Mouse (Mus musculus) CH12.LX (cell line): ENCODE results near the gene St6galnac4. TPM values are rescaled to one million over a fixed set of nuclear protein-coding genes. Genes with fewer than 3 reads are reported as not detected.

Source experiments
- DNase-seq: peaks from one replicate; pipeline ENCODE4 v3.0.0-alpha.2; 2013; ENCODE audit errors: extremely low read depth
- H3K27ac ChIP-seq: 2 replicates; pipeline ENCODE4 v1.5.1; 2012; ENCODE audit warnings: low read depth, mild to moderate bottlenecking, control low read depth, moderate library complexity; ENCODE audit not compliant: insufficient read depth
- H3K27me3 ChIP-seq: replicated peaks from 2 replicates; pipeline ENCODE3; 2012; ENCODE audit warnings: inconsistent platforms
- H3K36me3 ChIP-seq, 2 experiments: replicated peaks in 1 of 2; 2 replicates each; pipeline versions ENCODE3 to v1.6.1; 2012; ENCODE audit warnings: inconsistent platforms in 1 of 2, low read length in 1 of 2, mild to moderate bottlenecking in 1 of 2, mixed read lengths in 1 of 2, moderate library complexity in 1 of 2; ENCODE audit not compliant: control insufficient read depth in 1 of 2, insufficient read depth in 1 of 2
- H3K4me1 ChIP-seq, 2 experiments: 2 replicates each; pipeline ENCODE4 v1.6.1; 2012; ENCODE audit warnings: inconsistent platforms in 1 of 2, moderate library complexity in 1 of 2; ENCODE audit not compliant: insufficient read depth in 2 of 2, control insufficient read depth in 1 of 2
- H3K4me2 ChIP-seq: 2 replicates; pipeline ENCODE4 v1.6.1; 2012; ENCODE audit warnings: low read depth, mild to moderate bottlenecking, control low read depth; ENCODE audit not compliant: poor library complexity, insufficient read depth, severe bottlenecking
- H3K4me3 ChIP-seq, 3 experiments: fragments of 150-350 bp in 1 of 3; sonication (generic) in 1 of 3; replicated peaks in 1 of 3; 2 replicates each; pipeline versions ENCODE3 to v1.5.1; 2011 to 2012; ENCODE audit warnings: low read depth in 2 of 3, low read length in 2 of 3, mild to moderate bottlenecking in 2 of 3, moderate library complexity in 2 of 3, control low read depth in 1 of 3, improper control_type of control experiment in 1 of 3, inconsistent platforms in 1 of 3, mixed read lengths in 1 of 3; ENCODE audit not compliant: poor library complexity in 1 of 3
- H3K79me2 ChIP-seq: replicated peaks from 2 replicates; pipeline ENCODE4 v1.6.1; 2012; ENCODE audit warnings: mild to moderate bottlenecking, moderate library complexity; ENCODE audit not compliant: control insufficient read depth, poor library complexity, insufficient read depth, severe bottlenecking; ENCODE audit errors: extremely low read depth
- H3K9ac ChIP-seq: 2 replicates; pipeline ENCODE4 v1.6.1; 2012; ENCODE audit warnings: low read depth, mild to moderate bottlenecking, control low read depth, moderate library complexity; ENCODE audit not compliant: insufficient read depth
- H3K9me3 ChIP-seq: replicated peaks from 2 replicates; pipeline ENCODE3; 2012; ENCODE audit warnings: low read length, inconsistent platforms, mixed read lengths
- BHLHE40 ChIP-seq: IDR thresholded peaks from 2 replicates; pipeline ENCODE4 v1.6.1; 2011; ENCODE audit warnings: mild to moderate bottlenecking, low read depth, low read length, improper control_type of control experiment
- CHD1 ChIP-seq: IDR thresholded peaks from 2 replicates; pipeline ENCODE4 v1.6.1; 2012; ENCODE audit warnings: low read depth, low read length, improper control_type of control experiment, inconsistent platforms
- CHD2 ChIP-seq: IDR thresholded peaks from 2 replicates; pipeline ENCODE4 v1.6.1; 2011; ENCODE audit warnings: low read length, improper control_type of control experiment
- CTCF ChIP-seq, 2 experiments: IDR thresholded peaks in 1 of 2; conservative IDR thresholded peaks in 1 of 2; 2 replicates each; pipeline ENCODE4 v1.5.1; 2011 to 2012; ENCODE audit warnings: low read depth in 2 of 2, low read length in 2 of 2, improper control_type of control experiment in 1 of 2, inconsistent platforms in 1 of 2, mild to moderate bottlenecking in 1 of 2, moderate library complexity in 1 of 2
- E2F4 ChIP-seq: IDR thresholded peaks from 2 replicates; pipeline ENCODE4 v1.6.1; 2011; ENCODE audit warnings: low read depth, low read length, improper control_type of control experiment; ENCODE audit not compliant: insufficient replicate concordance
- ELF1 ChIP-seq: IDR thresholded peaks from 2 replicates; pipeline ENCODE4 v1.6.1; 2014; ENCODE audit warnings: low read depth, mild to moderate bottlenecking, inconsistent platforms, low read length, improper control_type of control experiment
- EP300 ChIP-seq: IDR thresholded peaks from 2 replicates; pipeline ENCODE4 v1.6.1; 2011; ENCODE audit warnings: low read length, improper control_type of control experiment
- ETS1 ChIP-seq: conservative IDR thresholded peaks from 2 replicates; pipeline ENCODE4 v1.6.1; 2012; ENCODE audit warnings: low read depth, mild to moderate bottlenecking, inconsistent platforms, low read length, improper control_type of control experiment, moderate library complexity
- HCFC1 ChIP-seq: IDR thresholded peaks from 2 replicates; pipeline ENCODE4 v1.6.1; 2012; ENCODE audit warnings: low read depth, mild to moderate bottlenecking, inconsistent platforms, low read length, improper control_type of control experiment
- IRF4 ChIP-seq: IDR thresholded peaks from 2 replicates; pipeline ENCODE4 v1.6.1; 2014; ENCODE audit warnings: low read depth, mild to moderate bottlenecking, inconsistent platforms, low read length, improper control_type of control experiment
- JUN ChIP-seq: IDR thresholded peaks from 2 replicates; pipeline ENCODE4 v1.6.1; 2011; ENCODE audit warnings: low read depth, mild to moderate bottlenecking, low read length, improper control_type of control experiment, moderate library complexity; ENCODE audit not compliant: insufficient read depth
- JUND ChIP-seq: conservative IDR thresholded peaks from 2 replicates; pipeline ENCODE4 v1.6.1; 2011; ENCODE audit warnings: low read depth, low read length, improper control_type of control experiment
- KAT2A ChIP-seq: IDR thresholded peaks from 2 replicates; pipeline ENCODE4 v1.6.1; 2012; ENCODE audit warnings: low read length, improper control_type of control experiment, inconsistent platforms; ENCODE audit not compliant: insufficient replicate concordance
- MAFK ChIP-seq: IDR thresholded peaks from 2 replicates; pipeline ENCODE4 v1.6.1; 2011; ENCODE audit warnings: low read length, improper control_type of control experiment; ENCODE audit not compliant: insufficient replicate concordance
- MAX ChIP-seq: IDR thresholded peaks from 2 replicates; pipeline ENCODE4 v1.6.1; 2011; ENCODE audit warnings: low read length, improper control_type of control experiment
- MAZ ChIP-seq: IDR thresholded peaks from 2 replicates; pipeline ENCODE4 v1.6.1; 2012; ENCODE audit warnings: low read depth, mild to moderate bottlenecking, inconsistent platforms, low read length, improper control_type of control experiment, moderate library complexity
- MEF2A ChIP-seq: IDR thresholded peaks from 2 replicates; pipeline ENCODE4 v1.6.1; 2014; ENCODE audit warnings: low read depth, mild to moderate bottlenecking, inconsistent platforms, low read length, improper control_type of control experiment, borderline replicate concordance
- NELFE ChIP-seq: IDR thresholded peaks from 2 replicates; pipeline ENCODE4 v1.6.1; 2011; ENCODE audit warnings: low read depth, low read length, improper control_type of control experiment
- NRF1 ChIP-seq: IDR thresholded peaks from 2 replicates; pipeline ENCODE4 v1.6.1; 2014; ENCODE audit warnings: low read depth, mild to moderate bottlenecking, inconsistent platforms, low read length, improper control_type of control experiment, moderate library complexity
- PAX5 ChIP-seq: IDR thresholded peaks from 2 replicates; pipeline ENCODE4 v1.6.1; 2012; ENCODE audit warnings: low read length, inconsistent platforms, mixed read lengths
- POLR2AphosphoS2 ChIP-seq: IDR thresholded peaks from 2 replicates; pipeline ENCODE4 v1.6.1; 2011; ENCODE audit warnings: low read depth, low read length, improper control_type of control experiment
- RCOR1 ChIP-seq: conservative IDR thresholded peaks from 2 replicates; pipeline ENCODE4 v1.6.1; 2012; ENCODE audit warnings: low read depth, mild to moderate bottlenecking, inconsistent platforms, low read length, improper control_type of control experiment
- SIN3A ChIP-seq: IDR thresholded peaks from 2 replicates; pipeline ENCODE4 v1.6.1; 2012; ENCODE audit warnings: low read length, improper control_type of control experiment, inconsistent platforms
- SMC3 ChIP-seq: IDR thresholded peaks from 2 replicates; pipeline ENCODE4 v1.6.1; 2011; ENCODE audit warnings: low read depth, low read length, improper control_type of control experiment
- TBP ChIP-seq: conservative IDR thresholded peaks from 2 replicates; pipeline ENCODE4 v1.6.1; 2011; ENCODE audit warnings: low read depth, low read length, improper control_type of control experiment
- TCF12 ChIP-seq: IDR thresholded peaks from 2 replicates; pipeline ENCODE4 v1.6.1; 2014; ENCODE audit warnings: low read depth, mild to moderate bottlenecking, inconsistent platforms, low read length, improper control_type of control experiment
- UBTF ChIP-seq: IDR thresholded peaks from 2 replicates; pipeline ENCODE4 v1.6.1; 2012; ENCODE audit warnings: low read depth, mild to moderate bottlenecking, inconsistent platforms, low read length, improper control_type of control experiment, moderate library complexity
- USF2 ChIP-seq: conservative IDR thresholded peaks from 2 replicates; pipeline ENCODE4 v1.6.1; 2011; ENCODE audit warnings: low read depth, low read length, improper control_type of control experiment
- ZC3H11A ChIP-seq: IDR thresholded peaks from 2 replicates; pipeline ENCODE4 v1.6.1; 2012; ENCODE audit warnings: low read depth, mild to moderate bottlenecking, inconsistent platforms, low read length, improper control_type of control experiment
- ZMIZ1 ChIP-seq: IDR thresholded peaks from 2 replicates; pipeline ENCODE4 v1.6.1; 2012; ENCODE audit warnings: low read depth, mild to moderate bottlenecking, inconsistent platforms, low read length, improper control_type of control experiment
- ZNF384 ChIP-seq: IDR thresholded peaks from 2 replicates; pipeline ENCODE4 v1.6.1; 2012; ENCODE audit warnings: low read depth, low read length, improper control_type of control experiment, inconsistent platforms
- dilution Hi-C: fragments of 300-500 bp; cut with MboI; formaldehyde crosslinking; loops from 2 replicates; pipeline ENCODE4 v1.14.3; 2020; ENCODE audit warnings: low sequenced_read_pairs; ENCODE audit not compliant: extremely low pct_unique_long_range_greater_than_20kb, extremely low pct_ligation_motif_present
- in situ Hi-C: fragments of 300-500 bp; cut with MboI; formaldehyde crosslinking; loops from 3 replicates; pipeline ENCODE4 v1.14.3; 2019; ENCODE audit warnings: low sequenced_read_pairs, low pct_ligation_motif_present, low pct_unique_long_range_greater_than_20kb, mixed read lengths
- polyA plus RNA-seq: library from polyadenylated mRNA; unstranded; fragments of >175 nt; gene quantifications from 2 replicates; pipeline ENCODE4 v1.2.1, GENCODE M21; 2012; ENCODE audit warnings: low read depth; ENCODE audit not compliant: insufficient read length
- total RNA-seq, 2 experiments: library from RNA; depleted of rRNA; stranded (reverse); fragments of 300-350 nt in 1 of 2; fragments of >200 nt in 1 of 2; gene quantifications; 2 replicates each; pipeline ENCODE4 v1.2.3; 2012 to 2014

St6galnac4 gene
- total and polyA plus RNA-seq, 3 experiments: 51.9 to 81.7 (median 58.3) TPM

- peaks cover 20 to 32% of the 10 kb centered on the region in 2 experiments for H3K4me1 ChIP-seq
- H3K36me3 ChIP-seq: peaks cover 10 to 18% of the 10 kb centered on the region in 2 experiments
Measured at GRCm38 (mm10) chr2:32585149-32585714, 1.7 kb upstream of the St6galnac4 start.

GRCm38 (mm10) chr2:32587731-32588321 is 931 bp downstream of the St6galnac4 start:
- dilution Hi-C loops: no loop called here
- Histone ChIP-seq H3K9me3 (no peaks in the 10 kb centered on the region), H3K9ac (peak overlapping the region; percentile 81), H3K4me2 (peak overlapping the region; percentile 86), H3K79me2 (peaks cover 34% of the 10 kb centered on the region), H3K4me1 (peaks cover 20 to 35% of the 10 kb centered on the region in 2 experiments), H3K27ac (peak overlapping the region; percentile 67), H3K4me3 (peak overlapping the region; percentile 72 to 97 (median 82)), H3K27me3 (no peaks in the 10 kb centered on the region), H3K36me3 (peaks cover 15 to 36% of the 10 kb centered on the region in 2 experiments)
- in situ Hi-C loops: loop anchor here (5.0 kb wide), 1 partner anchor 94 kb away; no protein-coding TSS in a partner anchor
- DNase-seq: peak; percentile 85
- TF ChIP-seq TBP: no peak
- no peak for TF ChIP-seq ZC3H11A
- peak; percentile 60; the same call in 1 of the 2 replicates for TF ChIP-seq NELFE
- no peak for TF ChIP-seq ZMIZ1
- TF ChIP-seq TCF12: peak; percentile 74
- no peak for TF ChIP-seq MAFK
- TF ChIP-seq MAZ: peak; percentile 88; the same call in 1 of the 2 replicates
- no peak for TF ChIP-seq POLR2AphosphoS2
- no peak for TF ChIP-seq PAX5
- TF ChIP-seq CHD2: peak; percentile 52; the same call in 1 of the 2 replicates
- no peak for TF ChIP-seq CHD1
- 0 out of 2 replicates have a peak, but pooled peaks have one; percentile 26 for TF ChIP-seq KAT2A
- TF ChIP-seq USF2: no peak
- peak; percentile 98 for TF ChIP-seq MAX
- TF ChIP-seq JUND: no peak
- peak; percentile 65 for TF ChIP-seq NRF1
- no peak for TF ChIP-seq JUN
- peak; percentile 92 for TF ChIP-seq SIN3A
- no peak for TF ChIP-seq EP300
- TF ChIP-seq SMC3: no peak
- 0 out of 2 replicates have a peak, but pooled peaks have one; percentile 38 for TF ChIP-seq RCOR1
- TF ChIP-seq HCFC1: peak; percentile 52
- no peak for TF ChIP-seq CTCF (conservative IDR thresholded peaks at IDR 0.05 in 1 of 2, IDR thresholded peaks at IDR 0.05 in 1 of 2; ENCODE audit: low read depth in 2 of 2, low read length in 2 of 2)
- no peak for TF ChIP-seq UBTF
- peak; percentile 27; the same call in 1 of the 2 replicates for TF ChIP-seq ELF1
- peak; percentile 74 for TF ChIP-seq MEF2A
- TF ChIP-seq E2F4: no peak
- TF ChIP-seq BHLHE40: peak; percentile 89
- peak; percentile 72 for TF ChIP-seq ETS1
- TF ChIP-seq IRF4: peak; percentile 79

More at GRCm38 (mm10) chr2:32585149-32585714, 1.7 kb upstream of the St6galnac4 start:
- H3K27ac ChIP-seq: no peak overlapping the region
- TF ChIP-seq ZC3H11A: no peak
- no peak for TF ChIP-seq ZNF384
- no peak for TF ChIP-seq EP300
- no peak for TF ChIP-seq KAT2A
- peaks cover 32% of the 10 kb centered on the region for H3K79me2 ChIP-seq
- no peak for DNase-seq
- dilution Hi-C loops (no loop called here), in situ Hi-C loops (loop anchor here (5.0 kb wide), 1 partner anchor 97 kb away; no protein-coding TSS in a partner anchor)
- no peaks in the 10 kb centered on the region for H3K9me3 ChIP-seq
- no peak overlapping the region for H3K4me3 ChIP-seq
- H3K9ac ChIP-seq: no peak overlapping the region
- H3K27me3 ChIP-seq: no peaks in the 10 kb centered on the region
- H3K4me2 ChIP-seq: no peak overlapping the region
